Mouse (Mus musculus): ENCODE data around the gene Anks1b. TPM values are rescaled to one million over a fixed set of nuclear protein-coding genes. Genes with fewer than 3 reads are reported as not detected.

Gene Anks1b
- total RNA-seq, 2 experiments from 2014 or later: not detected

- ATAC-seq (ENCODE audit: poor library complexity, severe bottlenecking): peak; percentile 67
Measured at GRCm38 (mm10) chr10:90983046-90983445, 1109.7 kb downstream of the Anks1b start.

GRCm38 (mm10) chr10:90990340-90990739, 1117.0 kb downstream of the Anks1b start:
- ATAC-seq (ENCODE audit: poor library complexity, severe bottlenecking): no peak

GRCm38 (mm10) chr10:90992237-90992636, 1118.9 kb downstream of the Anks1b start:
- no peak for ATAC-seq (ENCODE audit: poor library complexity, severe bottlenecking)

GRCm38 (mm10) chr10:90993869-90994268, 1120.6 kb downstream of the Anks1b start:
- no peak for ATAC-seq (ENCODE audit: poor library complexity, severe bottlenecking)

GRCm38 (mm10) chr10:90999899-91000298, 1126.6 kb downstream of the Anks1b start:
- no peak for ATAC-seq (ENCODE audit: poor library complexity, severe bottlenecking)

- ATAC-seq (ENCODE audit: poor library complexity, severe bottlenecking): no peak
Measured at GRCm38 (mm10) chr10:91001421-91001820, 1128.1 kb downstream of the Anks1b start.

- no peak for ATAC-seq (ENCODE audit: poor library complexity, severe bottlenecking)
Measured at GRCm38 (mm10) chr10:91005858-91006538, 1132.7 kb downstream of the Anks1b start.

Other genes starting within 250 kb of the Anks1b start
- 28.4 and 30.3 TPM in 2 replicates for gene Scyl2, start 187.2 kb upstream of the Anks1b start, total RNA-seq (2015)
- 32.8 and 33.6 TPM in 2 replicates for gene Scyl2, start 187.2 kb upstream of the Anks1b start, total RNA-seq (2017)
- 20.1 and 27.0 TPM in 2 replicates for gene Actr6, start 141.2 kb upstream of the Anks1b start, total RNA-seq (2015)
- gene Actr6, start 141.2 kb upstream of the Anks1b start, total RNA-seq (2017): 12.1 and 14.8 TPM in 2 replicates
- gene Uhrf1bp1l, start 128.5 kb upstream of the Anks1b start, total RNA-seq (2015): 65.2 and 73.3 TPM in 2 replicates
- gene Uhrf1bp1l, start 128.5 kb upstream of the Anks1b start, total RNA-seq (2017): 38.4 and 46.1 TPM in 2 replicates

Measured in megakaryocyte, adult 5-6 weeks (primary cell).